Mouse (Mus musculus): ENCODE data around the gene Mis18a. TPM values are rescaled to one million over a fixed set of nuclear protein-coding genes. Genes with fewer than 3 reads are reported as not detected.

Gene Mis18a
- polyA plus RNA-seq (2012; rRNA removed) = 17.6 and 18.0 TPM in 2 replicates

DNA sequence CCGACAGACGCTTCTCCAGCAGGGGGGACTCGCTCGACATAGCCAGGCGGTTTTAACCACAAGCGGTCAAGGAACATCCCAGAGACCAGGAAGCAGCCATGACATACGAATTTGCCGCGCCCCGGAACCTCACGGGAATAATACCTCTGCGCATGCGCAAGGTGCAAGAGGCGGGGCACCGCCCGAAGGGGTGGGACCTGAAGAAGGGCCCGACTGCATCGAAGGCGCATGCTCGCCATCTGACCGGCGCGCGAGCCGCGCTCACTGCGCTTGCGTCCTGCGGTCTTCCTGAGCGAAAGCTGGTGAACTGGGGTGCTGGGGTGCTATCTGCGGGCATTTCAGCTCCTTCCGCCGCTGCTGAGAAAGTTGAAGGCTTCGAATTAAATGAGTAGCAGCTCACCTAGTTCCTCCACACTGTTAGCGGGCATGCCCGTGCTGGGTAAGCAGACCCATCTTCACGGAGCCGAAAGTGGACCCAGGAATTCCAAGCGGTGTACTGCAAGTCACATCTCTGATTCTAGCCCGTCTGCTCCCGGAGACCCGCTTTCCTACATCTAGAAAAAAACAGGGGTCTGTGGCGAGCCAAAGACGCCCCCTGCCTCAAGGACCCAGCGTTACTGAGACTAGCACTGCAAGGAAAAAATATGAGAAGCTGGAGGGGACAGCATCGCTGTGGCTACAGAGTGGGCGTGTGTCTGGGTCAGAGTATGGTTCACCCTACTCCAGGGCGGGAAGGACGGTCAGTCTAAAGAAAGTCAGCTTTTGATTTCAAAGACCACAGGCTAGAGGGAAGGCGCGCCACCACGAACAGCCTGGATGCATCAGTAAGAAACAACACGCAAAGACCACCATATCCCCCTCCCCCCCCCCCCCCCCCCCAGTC lies at the start of gene Mis18a:
Gene Mis18a (minus strand): TSS at position 172 of the 883 bp plus-strand sequence.

GRCm38 (mm10) chr16:90738092-90738956 lies 11.1 kb upstream of the Mis18a start, which contains the start of gene Mrap:
Mrap (plus strand) TSS chr16:90738207.

Other genes starting within 250 kb of the Mis18a start
- 14.2 and 23.3 TPM in 2 replicates for gene Mrap, start 10.8 kb upstream of the Mis18a start, polyA plus RNA-seq (2012; rRNA removed)
- 1.4 and 1.7 TPM in 2 replicates for gene Urb1, start 83.0 kb upstream of the Mis18a start, polyA plus RNA-seq (2012; rRNA removed)
- 0.29 and 0.64 TPM in 2 replicates for gene Eva1c, start 99.3 kb upstream of the Mis18a start, polyA plus RNA-seq (2012; rRNA removed)
- gene Cfap298, start 207.7 kb upstream of the Mis18a start, polyA plus RNA-seq (2012; rRNA removed) = 7.5 and 7.8 TPM in 2 replicates

Data from liver, embryonic 18 days (tissue).